Mouse (Mus musculus) liver, embryonic 11.5 days (tissue): ENCODE results near the gene Muc5b. TPM values are rescaled to one million over a fixed set of nuclear protein-coding genes. Genes with fewer than 3 reads are reported as not detected.

Experiments
- ATAC-seq: fragments of 200-750 bp; cut with Nextera tagmentation; replicated peaks from 2 replicates; pipeline ENCODE4 v1.8.0; 2017; ENCODE audit warnings: moderate number of reproducible peaks, mild to moderate bottlenecking, moderate TSS enrichment, moderate library complexity; ENCODE audit not compliant: low FRiP score
- DNase-seq: peaks from one replicate; pipeline ENCODE4 v3.0.0-alpha.2; 2017; ENCODE audit warnings: low spot score
- H3K27ac ChIP-seq: fragments of 300-500 bp; sonication (generic); 2 replicates; pipeline ENCODE4 v1.5.1; 2014; ENCODE audit warnings: mild to moderate bottlenecking, low read depth, low read length, control low read depth
- H3K27me3 ChIP-seq: fragments of 300-500 bp; sonication (generic); replicated peaks from 2 replicates; pipeline ENCODE4 v1.6.1; 2014; ENCODE audit warnings: low read length, mixed read lengths; ENCODE audit not compliant: control insufficient read depth, insufficient read depth
- H3K36me3 ChIP-seq: fragments of 300-500 bp; sonication (generic); 2 replicates; pipeline ENCODE4 v1.6.1; 2014; ENCODE audit warnings: mild to moderate bottlenecking, low read length, moderate library complexity, mixed read lengths; ENCODE audit not compliant: control insufficient read depth, insufficient read depth
- H3K4me1 ChIP-seq: fragments of 300-500 bp; sonication (generic); replicated peaks from 2 replicates; pipeline ENCODE4 v1.6.1; 2014; ENCODE audit warnings: low read length, mixed read lengths; ENCODE audit not compliant: control insufficient read depth, insufficient read depth
- H3K4me2 ChIP-seq: fragments of 300-500 bp; sonication (generic); 2 replicates; pipeline ENCODE4 v1.6.1; 2014; ENCODE audit warnings: mild to moderate bottlenecking, control low read depth, moderate library complexity
- H3K4me3 ChIP-seq: fragments of 300-500 bp; sonication (generic); 2 replicates; pipeline ENCODE4 v1.5.1; 2014; ENCODE audit warnings: low read depth, low read length, control low read depth
- H3K9ac ChIP-seq: fragments of 300-500 bp; sonication (generic); 2 replicates; pipeline ENCODE4 v1.6.1; 2014; ENCODE audit warnings: low read depth, low read length, control low read depth
- H3K9me3 ChIP-seq: fragments of 300-500 bp; sonication (generic); 2 replicates; pipeline ENCODE4 v1.6.1; 2016; ENCODE audit warnings: low read length, inconsistent platforms, mixed read lengths; ENCODE audit not compliant: control insufficient read depth
- WGBS: fragments of 180-500 bp; shearing (Covaris S2); extraction: QIAGEN DNeasy Blood & Tissue Kit; methylation state at CpG from one replicate; pipeline ENCODE4 v1.1.7; 2014; 5-methylcytosine and 5-hydroxymethylcytosine counted together
- polyA plus RNA-seq: library from polyadenylated mRNA; unstranded; fragments of >200 nt; fragmentation: Nextera tagmentation; extraction: Ambion mirVana; gene quantifications from 2 replicates; pipeline ENCODE4 v1.2.1, GENCODE M21; 2014

Gene Muc5b
- polyA plus RNA-seq, 1 experiment from 2014 or later, result not detected

DNA sequence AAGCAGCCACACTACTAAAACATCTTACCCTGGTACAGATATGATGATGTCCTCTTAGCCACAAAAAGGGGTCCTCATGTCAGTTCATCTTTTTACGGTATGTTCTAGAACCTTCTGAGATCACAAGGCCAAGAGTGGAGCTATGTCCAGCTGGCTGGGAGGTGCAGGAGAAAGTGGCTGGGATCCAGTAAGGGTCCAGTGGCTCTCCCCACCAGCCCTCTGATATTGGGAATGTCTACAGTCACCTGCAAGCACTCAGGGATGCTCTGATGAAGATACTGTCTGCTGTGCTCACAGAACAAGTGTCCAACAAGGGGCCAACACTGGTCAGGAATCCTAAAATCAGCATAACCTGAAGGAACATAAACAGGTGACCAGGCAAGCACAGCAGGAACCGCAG is 79.5 kb downstream of the Muc5b start, which contains the start of gene Tollip:
Gene Tollip (minus strand): TSS at position 101 of the 400 bp plus-strand sequence.
- H3K27me3 ChIP-seq, result 0 out of 2 replicates have a peak, but pooled peaks cover 2% of the 10 kb centered on the region
- no peak within 1 kb of the TSS for H3K4me3 ChIP-seq
- no peak within 1 kb of the TSS for H3K4me2 ChIP-seq
- H3K9ac ChIP-seq, result no peak within 1 kb of the TSS
- no peaks in the 10 kb centered on the region for H3K9me3 ChIP-seq
- ATAC-seq (no peak), DNase-seq (no peak)
- H3K4me1 ChIP-seq, result no peaks in the 10 kb centered on the region
- no peak within 1 kb of the TSS for H3K27ac ChIP-seq
- H3K36me3 ChIP-seq, result no peaks in the 10 kb centered on the region
- 70% methylated on average over 2 of the region's 2 CpGs for WGBS

Other genes with a start within 250 kb of the Muc5b start
- 2.4 and 2.6 TPM in 2 replicates for gene Muc6, start 183.8 kb upstream of the Muc5b start, polyA plus RNA-seq
- gene Muc2, start 148.7 kb upstream of the Muc5b start, polyA plus RNA-seq, result 0.21 and 0.22 TPM in 2 replicates
- not detected in 2 replicates for gene Muc5ac, start 50.1 kb upstream of the Muc5b start, polyA plus RNA-seq
- gene Tollip, start 79.4 kb downstream of the Muc5b start, polyA plus RNA-seq, result 37.7 and 41.9 TPM in 2 replicates
- 0.34 and 0.61 TPM in 2 replicates for gene Brsk2, start 110.7 kb downstream of the Muc5b start, polyA plus RNA-seq
- 63.1 and 67.1 TPM in 2 replicates for gene Mob2, start 222.0 kb downstream of the Muc5b start, polyA plus RNA-seq